Mouse (Mus musculus) midbrain, embryonic 16.5 days (tissue): ENCODE results near the gene Fbxo40. TPM values are rescaled to one million over a fixed set of nuclear protein-coding genes. Genes with fewer than 3 reads are reported as not detected.

ENCODE experiments used
- ATAC-seq: fragments of 200-750 bp; cut with Nextera tagmentation; 2 replicates; pipeline ENCODE4 v1.8.0; 2017; ENCODE audit warnings: moderate TSS enrichment
- H3K27ac ChIP-seq: fragments of 300-500 bp; sonication (generic); 2 replicates; pipeline ENCODE4 v1.5.1; 2014; ENCODE audit warnings: mild to moderate bottlenecking, low read length, mixed read lengths
- H3K27me3 ChIP-seq: fragments of 300-500 bp; sonication (generic); 2 replicates; pipeline ENCODE4 v1.6.1; 2014; ENCODE audit warnings: low read depth, low read length, mixed read lengths; ENCODE audit not compliant: control insufficient read depth, insufficient read depth
- H3K36me3 ChIP-seq: fragments of 300-500 bp; sonication (generic); 2 replicates; pipeline ENCODE4 v1.6.1; 2014; ENCODE audit warnings: mild to moderate bottlenecking, low read length, moderate library complexity, mixed read lengths; ENCODE audit not compliant: control insufficient read depth, insufficient read depth
- H3K4me1 ChIP-seq: fragments of 300-500 bp; sonication (generic); 2 replicates; pipeline ENCODE4 v1.6.1; 2014; ENCODE audit warnings: mild to moderate bottlenecking, low read length, mixed read lengths; ENCODE audit not compliant: control insufficient read depth, insufficient read depth
- H3K4me2 ChIP-seq: fragments of 300-500 bp; sonication (generic); 2 replicates; pipeline ENCODE4 v1.6.1; 2014; ENCODE audit warnings: mild to moderate bottlenecking, low read length, mixed read lengths
- H3K4me3 ChIP-seq: fragments of 300-500 bp; sonication (generic); 2 replicates; pipeline ENCODE4 v1.5.1; 2014; ENCODE audit warnings: low read depth, mild to moderate bottlenecking, low read length, moderate library complexity, mixed read lengths
- H3K9ac ChIP-seq: fragments of 300-500 bp; sonication (generic); 2 replicates; pipeline ENCODE4 v1.6.1; 2014; ENCODE audit warnings: low read depth, low read length, mixed read lengths
- H3K9me3 ChIP-seq: fragments of 300-500 bp; sonication (generic); replicated peaks from 2 replicates; pipeline ENCODE4 v1.6.1; 2014; ENCODE audit warnings: mild to moderate bottlenecking, low read length, mixed read lengths; ENCODE audit not compliant: control insufficient read depth, poor library complexity, severe bottlenecking
- WGBS: fragments of 180-500 bp; shearing (Covaris S2); extraction: QIAGEN DNeasy Blood & Tissue Kit; methylation state at CpG from one replicate; pipeline ENCODE4 v1.1.7; 2014; 5-methylcytosine and 5-hydroxymethylcytosine counted together
- polyA plus RNA-seq: library from polyadenylated mRNA; unstranded; fragments of >200 nt; fragmentation: Nextera tagmentation; extraction: Ambion mirVana; gene quantifications from 2 replicates; pipeline ENCODE4 v1.2.1, GENCODE M21; 2015

Gene Fbxo40
- polyA plus RNA-seq, 1 experiment from 2014 or later: 0.04 TPM

- Histone ChIP-seq H3K27ac (no peak overlapping the region), H3K4me2 (no peak overlapping the region), H3K27me3 (no peaks in the 10 kb centered on the region), H3K9me3 (no peaks in the 10 kb centered on the region), H3K4me1 (no peaks in the 10 kb centered on the region), H3K36me3 (peaks cover 53% of the 10 kb centered on the region), H3K9ac (no peak overlapping the region), H3K4me3 (no peak overlapping the region)
- ATAC-seq: no peak
- 90% methylated on average over 5 of the region's 5 CpGs for WGBS
These were observed 76.1 kb downstream of the Fbxo40 start for GRCm38 (mm10) chr16:36914195-36914594.

Other genes with a start within 250 kb of the Fbxo40 start
- 8.8 and 12.5 TPM in 2 replicates for gene Slc15a2, start 205.5 kb downstream of the Fbxo40 start, polyA plus RNA-seq
- 60.6 and 65.1 TPM in 2 replicates for gene Iqcb1, start 162.1 kb downstream of the Fbxo40 start, polyA plus RNA-seq
- 0.66 and 0.72 TPM in 2 replicates for gene Eaf2, start 115.5 kb downstream of the Fbxo40 start, polyA plus RNA-seq
- 75.2 and 81.9 TPM in 2 replicates for gene Golgb1, start 115.3 kb downstream of the Fbxo40 start, polyA plus RNA-seq
- gene Hcls1, start 55.5 kb downstream of the Fbxo40 start, polyA plus RNA-seq: 1.8 and 2.5 TPM in 2 replicates
- 2.3 and 2.9 TPM in 2 replicates for gene Polq, start 21.3 kb upstream of the Fbxo40 start, polyA plus RNA-seq